Mouse (Mus musculus) hindbrain, postnatal 0 days (tissue): ENCODE data around the gene Mcidas. TPM values are rescaled to one million over a fixed set of nuclear protein-coding genes. Genes with fewer than 3 reads are reported as not detected.

Source experiments
- ATAC-seq: fragments of 200-750 bp; cut with Nextera tagmentation; 2 replicates; pipeline ENCODE4 v1.8.0; 2017; ENCODE audit warnings: mild to moderate bottlenecking, moderate TSS enrichment, moderate library complexity
- DNase-seq: peaks from one replicate; pipeline ENCODE4 v3.0.0-alpha.2; 2015; ENCODE audit warnings: low spot score
- H3K27ac ChIP-seq: fragments of 300-500 bp; sonication (generic); 2 replicates; pipeline ENCODE4 v1.5.1; 2014; ENCODE audit warnings: mild to moderate bottlenecking
- H3K27me3 ChIP-seq: fragments of 300-500 bp; sonication (generic); 2 replicates; pipeline ENCODE4 v1.6.1; 2014; ENCODE audit warnings: low read length, mixed read lengths; ENCODE audit not compliant: insufficient read depth
- H3K36me3 ChIP-seq: fragments of 300-500 bp; sonication (generic); 2 replicates; pipeline ENCODE4 v1.6.1; 2014; ENCODE audit warnings: low read length, mixed read lengths; ENCODE audit not compliant: insufficient read depth
- H3K4me1 ChIP-seq: fragments of 300-500 bp; sonication (generic); 2 replicates; pipeline ENCODE4 v1.6.1; 2014; ENCODE audit warnings: antibody characterized with exemption, low read length, mixed read lengths; ENCODE audit not compliant: insufficient read depth
- H3K4me2 ChIP-seq: fragments of 300-500 bp; sonication (generic); 2 replicates; pipeline ENCODE4 v1.6.1; 2014; ENCODE audit warnings: low read depth, mild to moderate bottlenecking, low read length, moderate library complexity, mixed read lengths
- H3K4me3 ChIP-seq: fragments of 300-500 bp; sonication (generic); 2 replicates; pipeline ENCODE4 v1.5.1; 2014; ENCODE audit warnings: low read length
- H3K9ac ChIP-seq: fragments of 300-500 bp; sonication (generic); replicated peaks from 2 replicates; pipeline ENCODE4 v1.6.1; 2014; ENCODE audit warnings: mild to moderate bottlenecking, low read length, moderate library complexity, mixed read lengths
- H3K9me3 ChIP-seq: fragments of 300-500 bp; sonication (generic); 2 replicates; pipeline ENCODE4 v1.6.1; 2016; ENCODE audit warnings: low read length, mixed read lengths
- CTCF ChIP-seq: IDR thresholded peaks from 2 replicates; pipeline ENCODE4 v1.5.1; 2016; ENCODE audit warnings: antibody characterized with exemption, control low read depth, low read depth
- WGBS: fragments of 180-500 bp; shearing (Covaris S2); extraction: QIAGEN DNeasy Blood & Tissue Kit; methylation state at CpG from one replicate; pipeline ENCODE4 v1.1.7; 2014; 5-methylcytosine and 5-hydroxymethylcytosine counted together
- polyA plus RNA-seq: library from polyadenylated mRNA; unstranded; fragments of >200 nt; fragmentation: Nextera tagmentation; extraction: Ambion mirVana; gene quantifications from 2 replicates; pipeline ENCODE4 v1.2.1, GENCODE M21; 2015
- total RNA-seq: library from RNA; depleted of rRNA; stranded (reverse); fragments of >200 nt; gene quantifications from 2 replicates; pipeline ENCODE4 v1.2.3, GENCODE M21; 2014; rRNA removed

Mcidas gene
- 0.73 and 2.4 TPM in 2 replicates for total RNA-seq
- polyA plus RNA-seq = 0.88 and 0.95 TPM in 2 replicates

DNA sequence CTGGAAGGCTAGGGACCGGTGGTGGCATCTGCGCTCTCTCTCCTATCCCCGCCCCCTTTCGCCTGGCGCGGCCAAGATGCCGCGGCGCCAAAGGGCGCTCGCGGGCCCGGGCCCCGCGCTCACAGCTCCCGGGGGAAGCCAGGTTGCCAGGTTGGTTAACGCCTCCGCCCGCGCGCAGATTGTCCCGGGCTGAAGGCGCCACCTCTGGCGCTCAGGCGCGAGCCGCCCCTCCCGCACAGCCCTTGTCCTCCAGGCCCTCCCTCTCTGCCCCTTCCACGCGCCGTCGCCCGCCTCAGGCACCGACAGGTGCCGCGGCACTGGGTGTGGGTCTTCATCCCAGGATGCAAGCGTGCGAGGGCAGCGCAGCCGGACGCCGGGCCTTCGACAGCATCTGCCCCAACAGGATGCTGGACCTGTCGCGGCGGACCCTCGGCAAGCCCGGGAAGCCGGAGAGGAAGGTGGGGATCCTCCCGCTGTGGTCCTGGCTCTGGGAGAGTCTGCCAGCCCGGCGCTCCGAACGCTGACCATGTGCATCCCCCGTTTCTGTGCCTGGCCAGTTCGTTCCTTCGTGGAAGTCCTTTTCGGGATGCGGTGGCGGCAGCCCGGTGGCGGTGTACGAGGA is at the start of gene Mcidas:
Gene Mcidas, plus strand, starts transcription at position 315 of the 622 bp plus-strand sequence.
- Histone ChIP-seq H3K27ac (no peak within 1 kb of the TSS), H3K9me3 (no peaks in the 10 kb centered on the region), H3K27me3 (peaks cover 79% of the 10 kb centered on the region), H3K36me3 (no peaks in the 10 kb centered on the region), H3K9ac (peak within 1 kb of the TSS; percentile 37), H3K4me1 (peaks cover 5% of the 10 kb centered on the region; the same call in 1 of the 2 replicates), H3K4me2 (peak within 1 kb of the TSS; percentile 74), H3K4me3 (peak within 1 kb of the TSS; percentile 47)
- ATAC-seq (peak; percentile 35), DNase-seq (peak; percentile 25)
- no peak for TF ChIP-seq CTCF
- under 1% methylated on average over 57 of the region's 63 CpGs for WGBS

- DNase-seq (no peak), ATAC-seq (no peak)
- 86% methylated on average over 9 of the region's 9 CpGs for WGBS
Measured at GRCm38 (mm10) chr13:112945312-112945711, 48.3 kb upstream of the Mcidas start.

GRCm38 (mm10) chr13:112945900-112946299 is 47.7 kb upstream of the Mcidas start:
- H3K27me3 ChIP-seq = no peaks in the 10 kb centered on the region
- H3K36me3 ChIP-seq = peaks cover 55% of the 10 kb centered on the region
- no peaks in the 10 kb centered on the region for H3K4me1 ChIP-seq
- no peak for TF ChIP-seq CTCF
- no peak for ATAC-seq
- no peak overlapping the region for H3K27ac ChIP-seq
- no peak overlapping the region for H3K9ac ChIP-seq
- DNase-seq = no peak
- H3K4me3 ChIP-seq = no peak overlapping the region
- no peak overlapping the region for H3K4me2 ChIP-seq
- no peaks in the 10 kb centered on the region for H3K9me3 ChIP-seq
- 85% methylated on average over 6 of the region's 6 CpGs for WGBS

More at GRCm38 (mm10) chr13:112945312-112945711, 48.3 kb upstream of the Mcidas start:
- H3K27me3 ChIP-seq = no peaks in the 10 kb centered on the region
- H3K4me2 ChIP-seq = no peak overlapping the region
- H3K4me3 ChIP-seq = no peak overlapping the region
- H3K9me3 ChIP-seq = no peaks in the 10 kb centered on the region
- TF ChIP-seq CTCF = no peak
- no peak overlapping the region for H3K9ac ChIP-seq
- H3K27ac ChIP-seq = no peak overlapping the region
- H3K4me1 ChIP-seq = no peaks in the 10 kb centered on the region
- peaks cover 54% of the 10 kb centered on the region for H3K36me3 ChIP-seq

DNA sequence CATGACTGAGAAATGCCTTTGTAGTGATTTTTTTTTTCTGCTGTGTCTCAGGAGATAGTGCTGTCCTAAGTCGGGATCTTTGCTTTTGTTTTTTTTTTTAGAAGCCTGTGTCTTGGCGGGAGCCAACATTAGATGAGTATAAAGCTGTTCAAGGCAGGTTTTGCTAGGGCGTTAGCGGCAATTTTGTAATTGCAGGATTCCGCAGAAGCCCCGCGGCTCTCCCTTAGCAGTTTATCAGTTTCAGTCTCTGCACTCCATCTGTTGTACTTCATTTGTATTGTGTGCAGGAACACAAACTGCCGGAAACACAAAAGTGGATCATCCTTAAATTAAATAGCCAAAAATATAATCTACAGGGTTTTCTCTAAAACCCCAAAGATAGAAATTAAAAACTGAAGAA is 39.6 kb upstream of the Mcidas start:
- Histone ChIP-seq H3K4me2 (no peak overlapping the region), H3K27ac (no peak overlapping the region), H3K4me3 (no peak overlapping the region), H3K9me3 (no peaks in the 10 kb centered on the region), H3K36me3 (peaks cover 37% of the 10 kb centered on the region), H3K9ac (no peak overlapping the region), H3K27me3 (no peaks in the 10 kb centered on the region), H3K4me1 (no peaks in the 10 kb centered on the region)
- TF ChIP-seq CTCF = no peak
- no peak for DNase-seq
- WGBS = 92% methylated on average over 8 of the region's 8 CpGs
- no peak for ATAC-seq

DNA sequence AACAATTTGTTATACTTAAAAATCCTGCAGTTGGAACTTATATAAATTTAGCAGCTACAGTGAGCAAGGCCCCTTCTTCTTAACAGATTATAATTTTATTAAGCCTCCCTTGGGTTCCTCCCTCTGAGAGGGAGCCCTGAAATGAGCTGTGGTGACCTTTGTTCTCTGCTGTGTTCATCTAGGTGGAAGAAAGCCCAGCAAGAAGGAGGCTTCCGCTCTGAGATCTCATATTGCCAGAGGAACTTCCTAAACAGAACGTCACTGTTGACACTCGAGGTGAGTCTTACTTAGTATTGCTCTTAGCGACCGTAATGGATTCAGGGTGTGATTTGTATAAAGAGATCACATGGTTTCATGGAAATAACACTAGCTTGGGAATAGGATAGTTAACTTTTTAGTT is 30.6 kb upstream of the Mcidas start:
- Histone ChIP-seq H3K9me3 (no peaks in the 10 kb centered on the region), H3K4me2 (no peak overlapping the region), H3K4me3 (no peak overlapping the region), H3K27ac (no peak overlapping the region), H3K9ac (no peak overlapping the region), H3K36me3 (peaks cover 45% of the 10 kb centered on the region), H3K27me3 (no peaks in the 10 kb centered on the region), H3K4me1 (no peaks in the 10 kb centered on the region)
- no peak for DNase-seq
- 84% methylated on average over 5 of the region's 5 CpGs for WGBS
- no peak for TF ChIP-seq CTCF
- no peak for ATAC-seq

- peaks cover 52% of the 10 kb centered on the region for H3K36me3 ChIP-seq
- no peaks in the 10 kb centered on the region for H3K27me3 ChIP-seq
- no peak overlapping the region for H3K4me3 ChIP-seq
- TF ChIP-seq CTCF = no peak
- H3K4me2 ChIP-seq = no peak overlapping the region
- no peaks in the 10 kb centered on the region for H3K9me3 ChIP-seq
- WGBS = 90% methylated on average over 12 of the region's 12 CpGs
- no peak overlapping the region for H3K27ac ChIP-seq
- H3K4me1 ChIP-seq = no peaks in the 10 kb centered on the region
- no peak for DNase-seq
- ATAC-seq = no peak
- no peak overlapping the region for H3K9ac ChIP-seq
Measured at GRCm38 (mm10) chr13:112964421-112964820, 29.2 kb upstream of the Mcidas start.

GRCm38 (mm10) chr13:112967267-112967666 is 26.4 kb upstream of the Mcidas start:
- Histone ChIP-seq H3K27me3 (no peaks in the 10 kb centered on the region), H3K4me1 (no peaks in the 10 kb centered on the region), H3K4me2 (no peak overlapping the region), H3K36me3 (peaks cover 43% of the 10 kb centered on the region), H3K27ac (no peak overlapping the region), H3K9ac (no peak overlapping the region), H3K9me3 (no peaks in the 10 kb centered on the region), H3K4me3 (no peak overlapping the region)
- DNase-seq (no peak), ATAC-seq (no peak)
- TF ChIP-seq CTCF = no peak
- WGBS = 94% methylated on average over 5 of the region's 5 CpGs
